Mouse (Mus musculus): ENCODE results near the gene Scrn3. TPM values are rescaled to one million over a fixed set of nuclear protein-coding genes. Genes with fewer than 3 reads are reported as not detected.
A peak's percentile ranks its signal among the peaks of the same experiment; 100 is the strongest.

Scrn3 gene
- polyA plus RNA-seq, 1 experiment: 15.3 TPM

DNA sequence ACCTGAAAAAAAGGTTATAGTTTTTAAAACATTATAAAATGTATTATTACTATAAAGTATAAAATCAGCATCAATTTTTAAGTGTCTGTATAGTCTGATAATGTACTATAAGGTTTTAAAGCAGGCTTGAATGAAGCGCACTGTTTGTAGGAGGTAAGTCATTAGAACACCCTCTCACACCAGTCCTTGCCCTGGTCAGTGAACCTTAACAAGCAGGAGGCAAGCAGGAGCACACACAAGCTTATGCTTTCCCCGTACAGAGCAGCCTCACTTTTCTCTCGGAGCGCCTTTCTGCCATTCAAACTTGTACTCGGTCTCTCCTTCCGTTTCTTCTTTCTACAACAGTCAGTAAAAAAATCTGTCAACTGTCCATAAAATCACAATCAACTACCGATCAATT lies 6.4 kb upstream of the Scrn3 start:
- no peak overlapping the region for H3K27ac ChIP-seq (ENCODE audit: insufficient read depth, low read depth, low read length)
- H3K4me3 ChIP-seq (ENCODE audit: insufficient read depth, low read length): no peak overlapping the region
- TF ChIP-seq CTCF (IDR thresholded peaks at IDR 0.05; ENCODE audit: low read depth, low read length) (no peak), POLR2A (IDR thresholded peaks at IDR 0.05; ENCODE audit: borderline replicate concordance, low read depth, low read length) (no peak)
- H3K4me1 ChIP-seq (ENCODE audit: control insufficient read depth, insufficient read depth, low read length): peaks cover 5% of the 10 kb centered on the region; the same call in 1 of the 2 replicates

DNA sequence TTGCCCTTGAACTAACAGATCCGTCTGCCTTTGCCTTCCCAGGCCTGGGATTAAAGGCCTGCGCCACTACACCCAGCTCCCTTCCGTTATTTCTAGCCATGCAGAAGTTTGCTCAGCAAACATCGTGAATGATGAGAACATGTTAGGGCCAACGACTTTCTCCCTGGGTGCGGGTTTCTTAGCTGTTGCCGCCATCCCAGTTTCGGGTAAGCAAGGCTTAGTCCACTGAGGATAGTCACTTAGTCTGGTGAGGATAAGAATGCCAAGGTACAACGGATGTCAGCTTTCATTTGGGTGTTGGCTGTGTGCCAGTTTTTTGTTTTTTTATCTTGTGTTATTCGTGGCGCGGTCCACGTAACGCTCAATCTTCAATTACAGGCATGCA lies 708 bp downstream of the Scrn3 start:
- TF ChIP-seq CTCF (IDR thresholded peaks at IDR 0.05; ENCODE audit: low read depth, low read length): no peak
- no peak for TF ChIP-seq POLR2A (IDR thresholded peaks at IDR 0.05; ENCODE audit: borderline replicate concordance, low read depth, low read length)
- peak overlapping the region; percentile 96 for H3K4me3 ChIP-seq (ENCODE audit: insufficient read depth, low read length)
- peaks cover 12% of the 10 kb centered on the region for H3K4me1 ChIP-seq (ENCODE audit: control insufficient read depth, insufficient read depth, low read length)
- peak overlapping the region; percentile 87 for H3K27ac ChIP-seq (ENCODE audit: insufficient read depth, low read depth, low read length)

DNA sequence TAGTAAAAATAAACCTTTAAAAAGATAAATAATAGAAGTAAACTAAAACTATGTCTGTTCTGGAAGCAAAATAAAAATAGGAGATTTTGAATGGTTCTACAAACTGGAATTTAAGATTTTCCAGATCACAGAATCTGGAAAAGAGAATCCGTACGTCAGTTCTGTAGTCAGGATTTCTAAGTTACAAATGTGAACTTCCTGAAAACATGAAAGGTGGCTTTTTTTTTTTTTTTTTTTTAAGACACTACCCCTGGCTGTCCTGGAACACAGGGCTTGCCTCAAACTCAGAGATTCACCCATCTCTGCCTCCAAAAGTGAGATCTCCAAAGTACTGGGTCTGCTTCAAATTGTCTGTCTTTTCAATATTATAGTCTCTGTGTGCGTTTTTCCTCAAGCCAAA lies 1.9 kb downstream of the Scrn3 start:
- Histone ChIP-seq H3K27ac (ENCODE audit: insufficient read depth, low read depth, low read length) (no peak overlapping the region), H3K4me3 (ENCODE audit: insufficient read depth, low read length) (no peak overlapping the region), H3K4me1 (ENCODE audit: control insufficient read depth, insufficient read depth, low read length) (peaks cover 12% of the 10 kb centered on the region)
- TF ChIP-seq POLR2A (IDR thresholded peaks at IDR 0.05; ENCODE audit: borderline replicate concordance, low read depth, low read length) (no peak), CTCF (IDR thresholded peaks at IDR 0.05; ENCODE audit: low read depth, low read length) (no peak)

DNA sequence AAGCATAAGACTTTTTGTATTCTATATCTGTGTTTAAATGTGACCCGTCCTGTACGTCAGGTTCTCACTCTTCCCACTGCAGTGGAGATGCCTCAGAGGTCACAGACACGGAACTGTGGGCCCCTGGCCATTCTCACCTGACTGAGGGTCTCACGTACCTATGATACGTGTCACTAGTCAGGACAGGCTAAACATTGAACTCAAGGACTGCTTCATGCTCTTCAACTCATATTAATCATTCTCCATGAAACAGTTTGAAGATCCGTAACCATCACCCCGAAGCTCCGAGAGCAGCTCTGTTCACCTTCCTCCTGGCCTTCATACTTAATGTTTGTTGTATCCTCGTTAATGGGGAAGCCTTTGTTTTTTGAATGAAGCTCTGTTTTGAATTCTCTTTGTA lies 5.0 kb downstream of the Scrn3 start:
- Histone ChIP-seq H3K4me1 (ENCODE audit: control insufficient read depth, insufficient read depth, low read length) (peaks cover 9% of the 10 kb centered on the region), H3K27ac (ENCODE audit: insufficient read depth, low read depth, low read length) (no peak overlapping the region), H3K4me3 (ENCODE audit: insufficient read depth, low read length) (no peak overlapping the region)
- no peak for TF ChIP-seq POLR2A (IDR thresholded peaks at IDR 0.05; ENCODE audit: borderline replicate concordance, low read depth, low read length)

DNA sequence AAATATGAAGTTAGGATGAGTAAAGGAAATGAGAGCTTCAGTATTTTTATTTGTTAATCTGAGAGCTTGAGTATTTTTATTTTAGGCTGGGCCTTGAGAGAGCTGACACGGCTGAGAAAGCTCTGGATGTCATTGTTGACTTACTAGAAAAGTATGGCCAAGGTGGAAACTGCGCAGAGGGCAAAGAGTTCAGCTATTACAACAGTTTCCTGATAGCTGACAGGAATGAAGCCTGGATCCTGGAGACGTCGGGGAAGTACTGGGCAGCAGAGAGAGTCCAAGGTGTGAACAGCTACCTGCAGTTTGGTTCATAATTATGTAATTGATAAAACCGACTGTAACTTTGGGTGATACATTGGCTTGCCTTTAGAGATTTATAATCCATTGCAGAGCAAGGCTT lies 6.8 kb downstream of the Scrn3 start:
- Histone ChIP-seq H3K4me1 (ENCODE audit: control insufficient read depth, insufficient read depth, low read length) (peaks cover 5% of the 10 kb centered on the region), H3K4me3 (ENCODE audit: insufficient read depth, low read length) (no peak overlapping the region), H3K27ac (ENCODE audit: insufficient read depth, low read depth, low read length) (no peak overlapping the region)
- TF ChIP-seq CTCF (IDR thresholded peaks at IDR 0.05; ENCODE audit: low read depth, low read length): no peak
- TF ChIP-seq POLR2A (IDR thresholded peaks at IDR 0.05; ENCODE audit: borderline replicate concordance, low read depth, low read length): no peak

DNA sequence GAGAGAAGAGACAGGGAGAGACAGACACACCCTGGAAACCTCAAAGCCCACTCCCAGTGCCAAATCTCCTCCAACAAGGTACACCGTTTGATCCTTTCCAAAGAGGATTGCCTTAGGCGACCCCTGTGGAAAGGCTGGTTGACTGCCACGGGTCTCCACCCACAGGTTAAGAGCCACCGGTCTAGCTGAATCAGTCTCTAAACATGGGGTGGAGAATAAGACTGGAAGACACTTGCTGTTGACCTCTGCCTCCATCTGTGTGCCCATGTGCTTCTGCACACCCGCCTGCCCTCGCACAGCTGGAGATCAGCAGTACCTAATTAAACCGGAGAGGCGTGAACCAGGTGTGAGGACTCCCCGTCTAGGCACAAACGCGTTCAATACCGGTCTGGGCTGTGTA lies 10.6 kb downstream of the Scrn3 start:
- H3K4me3 ChIP-seq (ENCODE audit: insufficient read depth, low read length): no peak overlapping the region
- no peak overlapping the region for H3K27ac ChIP-seq (ENCODE audit: insufficient read depth, low read depth, low read length)
- peaks cover 4% of the 10 kb centered on the region; the same call in 1 of the 2 replicates for H3K4me1 ChIP-seq (ENCODE audit: control insufficient read depth, insufficient read depth, low read length)
- TF ChIP-seq CTCF (IDR thresholded peaks at IDR 0.05; ENCODE audit: low read depth, low read length): no peak
- no peak for TF ChIP-seq POLR2A (IDR thresholded peaks at IDR 0.05; ENCODE audit: borderline replicate concordance, low read depth, low read length)

DNA sequence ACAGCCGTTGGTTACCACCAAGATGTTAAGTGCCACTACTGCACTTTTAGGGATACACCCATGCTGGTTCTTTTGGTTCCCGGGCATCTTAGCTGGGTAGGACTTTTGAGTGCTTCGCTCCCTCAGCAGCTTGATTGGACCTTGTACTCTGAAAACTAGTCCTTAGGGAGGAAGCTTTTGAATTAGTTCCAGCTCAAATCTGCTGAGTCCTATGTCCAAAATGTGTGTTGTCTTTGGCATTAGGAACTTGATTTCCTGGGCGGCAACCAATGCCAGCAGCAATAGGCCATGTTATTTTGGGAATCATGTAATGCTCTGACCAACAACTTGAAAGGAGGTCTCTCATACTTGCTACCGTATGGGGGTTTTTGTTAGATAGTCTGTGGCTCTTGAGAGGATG lies 13.5 kb downstream of the Scrn3 start:
- Histone ChIP-seq H3K4me3 (ENCODE audit: insufficient read depth, low read length) (no peak overlapping the region), H3K4me1 (ENCODE audit: control insufficient read depth, insufficient read depth, low read length) (peaks cover 4% of the 10 kb centered on the region; the same call in 1 of the 2 replicates), H3K27ac (ENCODE audit: insufficient read depth, low read depth, low read length) (no peak overlapping the region)
- TF ChIP-seq POLR2A (IDR thresholded peaks at IDR 0.05; ENCODE audit: borderline replicate concordance, low read depth, low read length) (no peak), CTCF (IDR thresholded peaks at IDR 0.05; ENCODE audit: low read depth, low read length) (no peak)

DNA sequence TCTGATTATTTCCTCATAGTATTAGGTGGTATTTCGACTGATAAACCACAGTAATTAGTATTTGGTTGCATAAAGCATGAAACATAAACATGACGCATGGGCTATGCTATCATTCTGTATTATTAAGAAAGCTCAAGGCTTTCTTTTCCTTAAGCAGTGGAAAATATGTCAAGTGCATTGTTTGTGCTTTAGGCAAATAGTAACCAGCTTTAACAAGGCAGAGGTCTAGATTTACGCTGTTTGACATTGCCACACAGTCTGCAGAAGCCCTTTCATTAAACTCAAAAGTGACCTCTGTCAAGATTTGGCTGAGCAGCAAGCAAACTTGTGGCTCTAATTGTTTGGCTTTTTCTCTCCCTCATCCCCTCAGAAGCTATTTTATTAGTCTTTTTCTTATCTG lies 23.5 kb downstream of the Scrn3 start:
- H3K4me3 ChIP-seq (ENCODE audit: insufficient read depth, low read length): no peak overlapping the region
- no peak overlapping the region for H3K27ac ChIP-seq (ENCODE audit: insufficient read depth, low read depth, low read length)
- TF ChIP-seq POLR2A (IDR thresholded peaks at IDR 0.05; ENCODE audit: borderline replicate concordance, low read depth, low read length) (no peak), CTCF (IDR thresholded peaks at IDR 0.05; ENCODE audit: low read depth, low read length) (no peak)
- H3K4me1 ChIP-seq (ENCODE audit: control insufficient read depth, insufficient read depth, low read length): peaks cover 10% of the 10 kb centered on the region

DNA sequence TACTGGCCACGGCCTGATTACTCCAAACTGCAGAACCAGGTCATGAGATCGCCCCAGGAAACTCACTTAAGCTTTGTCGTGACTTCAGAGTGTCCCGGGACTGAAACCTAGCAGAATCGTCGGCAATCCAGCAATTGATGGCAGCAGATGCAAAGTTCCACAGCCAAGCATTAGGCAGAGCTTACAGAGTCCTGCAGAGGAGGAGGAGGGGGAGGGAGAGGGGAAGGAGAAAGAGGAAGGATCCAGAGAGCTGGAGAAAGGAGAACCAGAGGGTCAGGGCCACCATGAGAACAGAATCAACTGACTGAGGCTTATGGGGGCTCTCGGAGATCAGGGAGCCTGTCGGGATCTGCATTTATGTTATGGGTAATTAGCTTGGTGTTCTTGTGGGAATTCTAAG lies 26.0 kb downstream of the Scrn3 start:
- H3K4me3 ChIP-seq (ENCODE audit: insufficient read depth, low read length): no peak overlapping the region
- no peak overlapping the region for H3K27ac ChIP-seq (ENCODE audit: insufficient read depth, low read depth, low read length)
- peaks cover 13% of the 10 kb centered on the region for H3K4me1 ChIP-seq (ENCODE audit: control insufficient read depth, insufficient read depth, low read length)
- TF ChIP-seq CTCF (IDR thresholded peaks at IDR 0.05; ENCODE audit: low read depth, low read length) (no peak), POLR2A (IDR thresholded peaks at IDR 0.05; ENCODE audit: borderline replicate concordance, low read depth, low read length) (no peak)

DNA sequence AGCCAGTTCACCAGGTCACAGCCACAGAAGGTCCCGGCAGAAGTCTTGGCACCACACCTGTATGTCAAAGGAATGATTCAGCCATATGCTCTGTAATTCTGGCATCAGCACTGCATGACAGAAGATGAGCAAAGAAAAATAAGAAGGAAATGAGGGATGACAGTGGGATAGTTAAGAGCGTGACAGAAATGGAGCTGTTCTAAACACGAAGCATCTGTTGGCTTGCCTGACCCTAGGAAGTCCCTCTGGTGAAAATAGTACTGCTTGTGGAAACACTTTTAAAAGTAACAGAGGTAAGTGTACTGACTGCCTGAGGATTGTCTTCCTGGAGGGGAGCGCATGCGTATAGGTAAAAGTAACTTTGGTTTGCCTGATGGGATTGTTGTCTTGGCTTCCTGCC lies 31.3 kb downstream of the Scrn3 start:
- no peak for TF ChIP-seq CTCF (IDR thresholded peaks at IDR 0.05; ENCODE audit: low read depth, low read length)
- TF ChIP-seq POLR2A (IDR thresholded peaks at IDR 0.05; ENCODE audit: borderline replicate concordance, low read depth, low read length): no peak
- H3K4me1 ChIP-seq (ENCODE audit: control insufficient read depth, insufficient read depth, low read length): peaks cover 7% of the 10 kb centered on the region; the same call in 1 of the 2 replicates
- H3K4me3 ChIP-seq (ENCODE audit: insufficient read depth, low read length): no peak overlapping the region
- no peak overlapping the region for H3K27ac ChIP-seq (ENCODE audit: insufficient read depth, low read depth, low read length)

DNA sequence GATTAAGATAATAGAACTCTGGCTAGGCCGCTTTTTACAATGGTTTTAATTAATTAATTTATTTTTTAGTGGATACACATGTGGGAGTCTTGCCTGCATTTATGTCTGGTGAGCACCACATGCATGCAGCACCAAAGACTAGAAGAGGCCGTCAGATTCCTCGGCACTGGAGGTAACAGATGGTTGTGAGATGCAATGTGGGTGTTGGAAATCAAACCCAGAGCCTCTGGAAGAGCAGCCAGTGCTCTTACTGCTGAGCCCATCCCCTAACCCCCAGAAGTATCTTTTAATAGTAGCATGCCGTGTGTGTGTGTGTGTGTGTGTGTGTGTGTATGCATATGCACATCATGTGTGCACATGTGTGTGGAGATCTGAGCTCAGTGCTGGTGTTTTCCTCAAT lies 32.8 kb downstream of the Scrn3 start:
- no peak overlapping the region for H3K4me3 ChIP-seq (ENCODE audit: insufficient read depth, low read length)
- H3K27ac ChIP-seq (ENCODE audit: insufficient read depth, low read depth, low read length): no peak overlapping the region
- TF ChIP-seq POLR2A (IDR thresholded peaks at IDR 0.05; ENCODE audit: borderline replicate concordance, low read depth, low read length) (no peak), CTCF (IDR thresholded peaks at IDR 0.05; ENCODE audit: low read depth, low read length) (no peak)
- H3K4me1 ChIP-seq (ENCODE audit: control insufficient read depth, insufficient read depth, low read length): peaks cover 7% of the 10 kb centered on the region; the same call in 1 of the 2 replicates
